Mouse (Mus musculus) ovary, postnatal 14 days (tissue): ENCODE data around the gene Nt5dc2.

ENCODE experiments used
- DNase-seq: peaks from one replicate; pipeline ENCODE4 v3.0.0; 2022; ENCODE audit warnings: low spot score

The Nt5dc2 gene

GRCm38 (mm10) chr14:31168425-31168824 lies 37.6 kb downstream of the Nt5dc2 start, which contains the start of gene Stab1:
Stab1 (minus strand) TSS chr14:31168641.
- no peak for DNase-seq

- no peak for DNase-seq
These were observed 38.7 kb downstream of the Nt5dc2 start for GRCm38 (mm10) chr14:31169508-31169907.

- DNase-seq = no peak
These were observed 40.1 kb downstream of the Nt5dc2 start for GRCm38 (mm10) chr14:31170963-31171362.

GRCm38 (mm10) chr14:31171386-31171785 lies 40.5 kb downstream of the Nt5dc2 start:
- DNase-seq = no peak

GRCm38 (mm10) chr14:31171821-31172220 lies 41.0 kb downstream of the Nt5dc2 start:
- no peak for DNase-seq

- no peak for DNase-seq
These were observed 42.1 kb downstream of the Nt5dc2 start for GRCm38 (mm10) chr14:31172781-31173455.

GRCm38 (mm10) chr14:31173537-31173936 lies 42.7 kb downstream of the Nt5dc2 start:
- no peak for DNase-seq

GRCm38 (mm10) chr14:31177287-31177686 lies 46.4 kb downstream of the Nt5dc2 start:
- no peak for DNase-seq

- no peak for DNase-seq
These were observed 46.9 kb downstream of the Nt5dc2 start for GRCm38 (mm10) chr14:31177715-31178114.

GRCm38 (mm10) chr14:31179677-31180365 lies 49.0 kb downstream of the Nt5dc2 start:
- no peak for DNase-seq

- DNase-seq = no peak
These were observed 50.7 kb downstream of the Nt5dc2 start for GRCm38 (mm10) chr14:31181512-31181911.

- no peak for DNase-seq
These were observed 52.0 kb downstream of the Nt5dc2 start for GRCm38 (mm10) chr14:31182786-31183290.

- DNase-seq = no peak
These were observed 52.7 kb downstream of the Nt5dc2 start for GRCm38 (mm10) chr14:31183541-31183940.

- DNase-seq = no peak
These were observed 53.3 kb downstream of the Nt5dc2 start for GRCm38 (mm10) chr14:31184195-31184594.

- DNase-seq = no peak
These were observed 55.8 kb downstream of the Nt5dc2 start for GRCm38 (mm10) chr14:31186656-31187055.
